Mouse (Mus musculus) neural tube, embryonic 14.5 days (tissue): ENCODE measurements around the gene Itm2b. TPM values are rescaled to one million over a fixed set of nuclear protein-coding genes. Genes with fewer than 3 reads are reported as not detected.

Source experiments
- ATAC-seq: fragments of 200-750 bp; cut with Nextera tagmentation; 2 replicates; pipeline ENCODE4 v1.8.0; 2017; ENCODE audit warnings: low read depth, mild to moderate bottlenecking, moderate TSS enrichment, moderate library complexity
- H3K27ac ChIP-seq: fragments of 300-500 bp; sonication (generic); 2 replicates; pipeline ENCODE4 v1.5.1; 2014; ENCODE audit warnings: low read depth, mild to moderate bottlenecking, control low read depth, low read length, moderate library complexity, mixed read lengths
- H3K27me3 ChIP-seq: fragments of 300-500 bp; sonication (generic); 2 replicates; pipeline ENCODE4 v1.6.1; 2014; ENCODE audit warnings: low read length; ENCODE audit not compliant: control insufficient read depth, insufficient read depth
- H3K36me3 ChIP-seq: fragments of 300-500 bp; sonication (generic); 2 replicates; pipeline ENCODE4 v1.6.1; 2014; ENCODE audit warnings: low read length, mixed read lengths; ENCODE audit not compliant: control insufficient read depth, insufficient read depth
- H3K4me1 ChIP-seq: fragments of 300-500 bp; sonication (generic); 2 replicates; pipeline ENCODE4 v1.6.1; 2014; ENCODE audit warnings: low read length; ENCODE audit not compliant: control insufficient read depth, insufficient read depth
- H3K4me2 ChIP-seq: fragments of 300-500 bp; sonication (generic); 2 replicates; pipeline ENCODE4 v1.6.1; 2014; ENCODE audit warnings: mild to moderate bottlenecking, low read depth, low read length, control low read depth
- H3K4me3 ChIP-seq: fragments of 300-500 bp; sonication (generic); 2 replicates; pipeline ENCODE4 v1.5.1; 2014; ENCODE audit warnings: low read depth, low read length, control low read depth, mixed read lengths
- H3K9ac ChIP-seq: fragments of 300-500 bp; sonication (generic); replicated peaks from 2 replicates; pipeline ENCODE4 v1.6.1; 2014; ENCODE audit warnings: low read depth, mild to moderate bottlenecking, control low read depth, low read length, mixed read lengths
- H3K9me3 ChIP-seq: fragments of 300-500 bp; sonication (generic); 2 replicates; pipeline ENCODE4 v1.6.1; 2016; ENCODE audit warnings: low read length; ENCODE audit not compliant: control insufficient read depth
- WGBS: fragments of 180-500 bp; shearing (Covaris S2); extraction: QIAGEN DNeasy Blood & Tissue Kit; methylation state at CpG from one replicate; pipeline ENCODE4 v1.1.7; 2014; 5-methylcytosine and 5-hydroxymethylcytosine counted together
- polyA plus RNA-seq: library from polyadenylated mRNA; unstranded; fragments of >200 nt; fragmentation: Nextera tagmentation; extraction: Ambion mirVana; gene quantifications from 2 replicates; pipeline ENCODE4 v1.2.1, GENCODE M21; 2014

The Itm2b gene
- polyA plus RNA-seq, 1 experiment from 2014 or later: 720 TPM

GRCm38 (mm10) chr14:73366278-73366677, 18.8 kb downstream of the Itm2b start:
- Histone ChIP-seq H3K27me3 (no peaks in the 10 kb centered on the region), H3K4me3 (no peak overlapping the region), H3K27ac (no peak overlapping the region), H3K4me2 (no peak overlapping the region), H3K36me3 (peaks cover 60% of the 10 kb centered on the region), H3K9me3 (no peaks in the 10 kb centered on the region), H3K4me1 (no peaks in the 10 kb centered on the region), H3K9ac (no peak overlapping the region)
- 89% methylated on average over 11 of the region's 11 CpGs for WGBS
- ATAC-seq: no peak

DNA sequence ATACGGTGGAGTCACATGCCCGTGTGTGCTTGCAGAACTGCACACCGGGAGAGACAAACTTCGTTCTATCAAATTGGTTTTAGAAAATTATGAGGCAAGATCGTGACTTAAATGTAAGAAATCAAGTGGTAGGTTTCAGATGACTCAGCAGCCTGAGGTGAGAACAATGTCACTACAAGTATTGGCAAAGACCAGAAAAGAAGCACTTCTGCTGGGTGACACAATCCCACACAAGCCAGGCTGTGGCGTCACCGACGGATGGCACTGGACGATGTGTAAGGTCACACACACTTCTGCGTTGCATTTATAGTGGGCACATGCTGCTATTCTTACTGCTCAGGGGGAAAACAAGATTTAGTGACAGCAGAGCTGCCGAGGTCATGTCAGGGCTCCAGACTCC, 21.3 kb downstream of the Itm2b start:
- H3K36me3 ChIP-seq: peaks cover 75% of the 10 kb centered on the region
- no peak overlapping the region for H3K4me3 ChIP-seq
- ATAC-seq: no peak
- H3K9ac ChIP-seq: no peak overlapping the region
- no peak overlapping the region for H3K4me2 ChIP-seq
- H3K27ac ChIP-seq: no peak overlapping the region
- H3K9me3 ChIP-seq: no peaks in the 10 kb centered on the region
- 97% methylated on average over 11 of the region's 11 CpGs for WGBS
- H3K27me3 ChIP-seq: no peaks in the 10 kb centered on the region
- H3K4me1 ChIP-seq: no peaks in the 10 kb centered on the region

- Histone ChIP-seq H3K9ac (no peak overlapping the region), H3K4me2 (no peak overlapping the region), H3K27ac (no peak overlapping the region), H3K4me1 (no peaks in the 10 kb centered on the region), H3K27me3 (no peaks in the 10 kb centered on the region), H3K4me3 (no peak overlapping the region), H3K36me3 (peaks cover 12% of the 10 kb centered on the region; the same call in 1 of the 2 replicates), H3K9me3 (no peaks in the 10 kb centered on the region)
- 93% methylated on average over 8 of the region's 8 CpGs for WGBS
- no peak for ATAC-seq
Measured at GRCm38 (mm10) chr14:73354700-73355099, 30.4 kb downstream of the Itm2b start.

GRCm38 (mm10) chr14:73351118-73351517, 34.0 kb downstream of the Itm2b start:
- Histone ChIP-seq H3K36me3 (0 out of 2 replicates have a peak, but pooled peaks cover 5% of the 10 kb centered on the region), H3K27me3 (no peaks in the 10 kb centered on the region), H3K9me3 (no peaks in the 10 kb centered on the region), H3K4me3 (no peak overlapping the region), H3K27ac (no peak overlapping the region), H3K4me2 (no peak overlapping the region), H3K9ac (no peak overlapping the region), H3K4me1 (no peaks in the 10 kb centered on the region)
- ATAC-seq: no peak
- WGBS: 94% methylated on average over 5 of the region's 5 CpGs

- ATAC-seq: no peak
- Histone ChIP-seq H3K4me1 (no peaks in the 10 kb centered on the region), H3K4me3 (no peak overlapping the region), H3K4me2 (no peak overlapping the region), H3K9ac (no peak overlapping the region), H3K36me3 (0 out of 2 replicates have a peak, but pooled peaks cover 3% of the 10 kb centered on the region), H3K9me3 (no peaks in the 10 kb centered on the region), H3K27ac (no peak overlapping the region), H3K27me3 (no peaks in the 10 kb centered on the region)
- WGBS: 44% methylated on average over 1 of the region's 1 CpGs
Measured at GRCm38 (mm10) chr14:73350029-73350428, 35.1 kb downstream of the Itm2b start.

DNA sequence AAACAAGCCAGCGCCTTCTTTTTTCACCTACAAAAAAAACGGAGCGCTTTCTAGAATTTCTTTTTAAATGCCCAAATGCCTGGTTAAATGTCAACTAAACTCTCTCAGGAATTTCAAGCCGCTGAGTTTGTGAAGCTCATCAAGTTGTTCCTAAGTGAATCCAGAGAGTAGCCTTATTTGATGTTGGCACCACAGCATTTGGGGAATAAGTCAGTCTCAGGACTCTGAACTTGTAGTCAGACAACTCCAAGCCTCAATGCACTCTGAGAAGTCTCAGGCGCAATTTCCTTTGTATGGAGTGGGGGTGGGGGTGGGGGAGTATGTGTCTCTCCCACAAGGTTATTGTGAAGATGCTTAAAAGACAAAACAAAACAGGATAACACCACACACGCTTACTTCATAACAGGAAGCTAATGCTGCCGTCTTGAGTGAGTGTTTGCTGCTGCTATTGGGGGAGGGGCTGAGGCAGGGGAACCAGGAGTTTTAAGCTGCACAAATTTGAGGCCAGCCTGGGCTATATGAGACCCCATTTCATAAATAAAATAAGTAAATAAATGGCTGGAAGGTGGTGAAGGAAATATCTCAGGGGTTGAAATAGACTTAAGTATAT, 35.9 kb downstream of the Itm2b start:
- H3K27ac ChIP-seq: no peak overlapping the region
- 66% methylated on average over 7 of the region's 7 CpGs for WGBS
- no peak overlapping the region for H3K4me2 ChIP-seq
- H3K9ac ChIP-seq: no peak overlapping the region
- H3K9me3 ChIP-seq: no peaks in the 10 kb centered on the region
- H3K27me3 ChIP-seq: no peaks in the 10 kb centered on the region
- no peak for ATAC-seq
- H3K4me1 ChIP-seq: no peaks in the 10 kb centered on the region
- 0 out of 2 replicates have a peak, but pooled peaks cover 3% of the 10 kb centered on the region for H3K36me3 ChIP-seq
- no peak overlapping the region for H3K4me3 ChIP-seq

DNA sequence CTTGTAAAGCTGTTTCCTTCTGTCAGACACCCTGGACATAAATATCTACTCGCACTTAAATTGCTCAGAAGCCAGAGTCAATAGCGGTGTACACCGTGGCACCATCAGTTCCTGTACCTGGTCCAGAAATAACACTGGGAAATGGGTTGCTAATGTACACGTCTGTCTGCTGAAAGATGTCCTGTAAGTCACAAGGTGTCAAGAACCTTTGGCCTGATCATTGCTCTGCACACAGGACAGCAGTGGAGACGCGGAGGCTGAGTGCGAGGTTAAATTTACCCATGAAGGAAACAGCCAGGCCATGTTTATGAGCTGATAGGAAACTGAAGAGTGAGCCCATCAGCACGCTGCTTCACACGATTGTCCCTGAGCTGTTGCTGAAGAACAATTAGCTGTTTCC, 37.8 kb downstream of the Itm2b start:
- Histone ChIP-seq H3K4me1 (no peaks in the 10 kb centered on the region), H3K9ac (no peak overlapping the region), H3K4me3 (no peak overlapping the region), H3K36me3 (0 out of 2 replicates have a peak, but pooled peaks cover 3% of the 10 kb centered on the region), H3K9me3 (no peaks in the 10 kb centered on the region), H3K4me2 (no peak overlapping the region), H3K27ac (no peak overlapping the region), H3K27me3 (no peaks in the 10 kb centered on the region)
- 91% methylated on average over 9 of the region's 9 CpGs for WGBS
- ATAC-seq: no peak

- no peaks in the 10 kb centered on the region for H3K4me1 ChIP-seq
- ATAC-seq: no peak
- H3K36me3 ChIP-seq: no peaks in the 10 kb centered on the region
- H3K9ac ChIP-seq: no peak overlapping the region
- H3K9me3 ChIP-seq: no peaks in the 10 kb centered on the region
- H3K4me2 ChIP-seq: no peak overlapping the region
- no peaks in the 10 kb centered on the region for H3K27me3 ChIP-seq
- no peak overlapping the region for H3K27ac ChIP-seq
- 87% methylated on average over 4 of the region's 4 CpGs for WGBS
- H3K4me3 ChIP-seq: no peak overlapping the region
Measured at GRCm38 (mm10) chr14:73345614-73346013, 39.5 kb downstream of the Itm2b start.

DNA sequence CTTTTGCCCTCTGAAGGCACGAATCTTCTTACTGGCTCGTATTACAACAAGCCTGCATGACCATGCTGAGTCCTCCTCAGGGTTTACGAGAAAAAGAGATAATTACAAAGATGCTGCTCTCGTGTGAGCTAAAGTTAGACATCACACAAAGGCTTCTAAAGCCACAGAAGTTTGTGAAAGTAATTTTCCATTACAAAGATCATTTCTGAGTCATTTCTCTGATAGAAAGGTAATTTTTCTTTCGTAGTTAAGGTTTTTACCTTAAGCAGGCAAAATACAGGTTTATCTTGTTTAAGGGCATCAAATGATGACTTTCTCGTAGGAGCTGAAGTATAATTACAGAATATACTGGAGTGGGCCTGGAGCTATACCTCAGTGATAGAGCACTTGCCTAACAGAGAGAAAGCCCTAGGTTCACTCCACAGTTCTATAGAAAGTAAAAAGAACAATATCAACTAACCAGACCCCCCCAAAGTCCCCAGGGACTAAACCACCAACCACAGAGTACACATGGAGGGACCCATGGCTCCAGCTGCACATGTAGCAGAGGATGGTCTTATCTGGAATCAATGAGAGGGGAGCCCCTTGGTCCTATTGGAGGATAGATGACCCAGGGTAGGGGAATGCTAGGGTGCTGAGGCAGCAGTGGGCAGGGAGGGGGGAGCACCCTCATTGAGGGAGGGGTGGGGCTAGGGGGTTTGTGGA, 44.9 kb downstream of the Itm2b start:
- WGBS: 64% methylated on average over 6 of the region's 6 CpGs
- H3K36me3 ChIP-seq: no peaks in the 10 kb centered on the region
- H3K9me3 ChIP-seq: no peaks in the 10 kb centered on the region
- no peaks in the 10 kb centered on the region for H3K27me3 ChIP-seq
- H3K4me1 ChIP-seq: no peaks in the 10 kb centered on the region
- H3K27ac ChIP-seq: no peak overlapping the region
- H3K9ac ChIP-seq: no peak overlapping the region
- no peak overlapping the region for H3K4me3 ChIP-seq
- no peak for ATAC-seq
- H3K4me2 ChIP-seq: no peak overlapping the region
